Mouse (Mus musculus) liver, postnatal 0 days (tissue): ENCODE measurements around the gene Kcng1. TPM values are rescaled to one million over a fixed set of nuclear protein-coding genes. Genes with fewer than 3 reads are reported as not detected.

Experiments used
- ATAC-seq: fragments of 200-750 bp; cut with Nextera tagmentation; 2 replicates; pipeline ENCODE4 v1.8.0; 2017; ENCODE audit warnings: mild to moderate bottlenecking, moderate library complexity
- DNase-seq: peaks from one replicate; pipeline ENCODE4 v3.0.0-alpha.2; 2016
- H3K27ac ChIP-seq: fragments of 300-500 bp; sonication (generic); 2 replicates; pipeline ENCODE4 v1.5.1; 2014; ENCODE audit warnings: antibody characterized with exemption, moderate library complexity, mild to moderate bottlenecking, low read depth
- H3K27me3 ChIP-seq: fragments of 300-500 bp; sonication (generic); 2 replicates; pipeline ENCODE4 v1.6.1; 2014; ENCODE audit warnings: low read length, control low read depth, mixed read lengths; ENCODE audit not compliant: insufficient read depth
- H3K36me3 ChIP-seq: fragments of 300-500 bp; sonication (generic); replicated peaks from 2 replicates; pipeline ENCODE4 v1.6.1; 2014; ENCODE audit warnings: mild to moderate bottlenecking, control low read depth, low read length, moderate library complexity, mixed read lengths; ENCODE audit not compliant: insufficient read depth
- H3K4me1 ChIP-seq: fragments of 300-500 bp; sonication (generic); 2 replicates; pipeline ENCODE4 v1.6.1; 2014; ENCODE audit warnings: antibody characterized with exemption, mild to moderate bottlenecking, control low read depth; ENCODE audit not compliant: insufficient read depth
- H3K4me2 ChIP-seq: fragments of 300-500 bp; sonication (generic); 2 replicates; pipeline ENCODE4 v1.6.1; 2014; ENCODE audit warnings: low read depth, mild to moderate bottlenecking, low read length, moderate library complexity, mixed read lengths
- H3K4me3 ChIP-seq: fragments of 300-500 bp; sonication (generic); 2 replicates; pipeline ENCODE4 v1.5.1; 2014; ENCODE audit warnings: low read depth, low read length
- H3K9ac ChIP-seq: fragments of 300-500 bp; sonication (generic); replicated peaks from 2 replicates; pipeline ENCODE4 v1.6.1; 2014; ENCODE audit warnings: mild to moderate bottlenecking, moderate library complexity
- H3K9me3 ChIP-seq: fragments of 300-500 bp; sonication (generic); 2 replicates; pipeline ENCODE4 v1.6.1; 2016; ENCODE audit warnings: mild to moderate bottlenecking, control low read depth, low read length, mixed read lengths
- CTCF ChIP-seq: sonication (generic); IDR thresholded peaks from 2 replicates; pipeline ENCODE4 v1.5.1; 2016; ENCODE audit warnings: antibody characterized with exemption, low read depth
- EP300 ChIP-seq: IDR thresholded peaks from 2 replicates; pipeline ENCODE4 v1.6.1; 2016; ENCODE audit warnings: antibody characterized with exemption, low read depth, mild to moderate bottlenecking
- WGBS: fragments of 180-500 bp; shearing (Covaris S2); extraction: QIAGEN DNeasy Blood & Tissue Kit; methylation state at CpG from one replicate; pipeline ENCODE4 v1.1.7; 2014; ENCODE audit not compliant: insufficient replicate concordance; 5-methylcytosine and 5-hydroxymethylcytosine counted together
- polyA plus RNA-seq: library from polyadenylated mRNA; unstranded; fragments of >200 nt; fragmentation: Nextera tagmentation; extraction: Ambion mirVana; gene quantifications from 2 replicates; pipeline ENCODE4 v1.2.1, GENCODE M21; 2015

Gene Kcng1
- polyA plus RNA-seq, 1 experiment from 2014 or later = 0.07 TPM

DNA sequence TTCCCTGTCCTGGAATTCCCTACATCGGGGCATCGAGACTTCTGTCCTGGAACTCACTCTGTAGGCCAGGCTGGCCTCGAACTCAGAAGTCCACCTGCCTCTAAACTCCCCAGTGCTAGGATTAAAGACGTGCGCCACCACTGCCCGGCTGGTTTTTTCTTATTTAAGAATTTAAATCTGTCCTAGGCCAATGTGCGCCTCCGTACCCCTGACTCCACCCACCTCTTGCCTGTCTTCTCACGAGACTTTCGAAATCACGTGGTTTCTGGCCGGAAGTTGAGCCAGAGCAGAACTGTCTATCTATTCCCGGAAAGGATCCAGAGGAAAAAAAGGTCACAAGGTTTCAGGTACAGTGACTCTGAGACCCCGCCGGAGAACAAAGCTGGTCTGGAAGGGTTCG, 29.5 kb upstream of the Kcng1 start:
- H3K27me3 ChIP-seq = no peaks in the 10 kb centered on the region
- H3K4me2 ChIP-seq = no peak overlapping the region
- H3K9ac ChIP-seq = no peak overlapping the region
- H3K27ac ChIP-seq = no peak overlapping the region
- no peaks in the 10 kb centered on the region for H3K4me1 ChIP-seq
- no peak for TF ChIP-seq CTCF
- H3K36me3 ChIP-seq = no peaks in the 10 kb centered on the region
- no peak for ATAC-seq
- whole genome bisulfite sequencing = 72% methylated on average over 16 of the region's 16 CpGs
- no peak overlapping the region for H3K4me3 ChIP-seq
- DNase-seq = no peak
- H3K9me3 ChIP-seq = no peaks in the 10 kb centered on the region

DNA sequence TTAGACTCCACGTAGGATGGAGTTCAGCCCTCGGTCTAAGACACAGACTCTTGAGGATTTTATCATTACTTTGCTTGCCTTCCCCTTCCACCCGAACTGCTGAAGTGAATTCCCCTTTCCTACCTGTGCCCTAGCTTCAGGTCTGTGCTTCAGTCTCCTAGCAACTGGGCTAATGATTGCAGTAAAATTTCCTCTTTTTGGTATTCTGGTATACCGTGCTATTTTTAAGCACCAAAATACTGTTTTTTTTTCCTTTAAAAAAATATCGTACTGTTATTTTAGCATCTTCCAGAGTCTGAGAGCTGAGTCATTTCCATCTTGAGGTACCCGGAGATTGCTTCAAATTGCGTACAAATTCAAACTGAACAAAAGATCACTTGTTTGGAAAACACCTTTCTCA, 27.4 kb upstream of the Kcng1 start:
- TF ChIP-seq CTCF (no peak), EP300 (no peak)
- DNase-seq (no peak), ATAC-seq (no peak)
- Histone ChIP-seq H3K36me3 (no peaks in the 10 kb centered on the region), H3K27me3 (no peaks in the 10 kb centered on the region), H3K9me3 (no peaks in the 10 kb centered on the region), H3K4me2 (no peak overlapping the region), H3K4me1 (no peaks in the 10 kb centered on the region), H3K9ac (no peak overlapping the region), H3K4me3 (no peak overlapping the region), H3K27ac (no peak overlapping the region)
- WGBS = 39% methylated on average over 7 of the region's 7 CpGs

DNA sequence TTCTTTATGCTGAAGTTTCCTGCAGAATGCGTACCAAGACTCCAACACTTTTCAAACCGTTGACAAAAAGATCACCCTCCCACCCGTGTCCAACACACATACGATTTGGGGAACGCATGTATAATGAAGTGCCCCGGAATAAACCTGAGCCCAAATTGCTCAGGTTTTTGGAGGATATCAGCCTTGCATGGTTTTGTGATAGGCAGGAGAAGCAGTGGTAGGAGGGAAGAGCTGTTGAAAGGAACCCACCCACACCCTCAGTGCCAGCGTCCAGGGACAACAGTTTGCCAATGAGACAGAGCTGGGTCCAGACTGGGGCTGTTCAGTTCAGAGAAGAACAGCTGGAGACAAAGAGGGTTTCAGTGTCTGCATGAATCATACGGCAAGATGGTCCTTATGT, 18.1 kb upstream of the Kcng1 start:
- WGBS = 65% methylated on average over 8 of the region's 8 CpGs
- Histone ChIP-seq H3K4me2 (no peak overlapping the region), H3K27me3 (no peaks in the 10 kb centered on the region), H3K9ac (no peak overlapping the region), H3K4me1 (no peaks in the 10 kb centered on the region), H3K4me3 (no peak overlapping the region), H3K9me3 (no peaks in the 10 kb centered on the region), H3K27ac (no peak overlapping the region), H3K36me3 (no peaks in the 10 kb centered on the region)
- DNase-seq (no peak), ATAC-seq (no peak)
- TF ChIP-seq EP300 = no peak
- TF ChIP-seq CTCF = no peak

DNA sequence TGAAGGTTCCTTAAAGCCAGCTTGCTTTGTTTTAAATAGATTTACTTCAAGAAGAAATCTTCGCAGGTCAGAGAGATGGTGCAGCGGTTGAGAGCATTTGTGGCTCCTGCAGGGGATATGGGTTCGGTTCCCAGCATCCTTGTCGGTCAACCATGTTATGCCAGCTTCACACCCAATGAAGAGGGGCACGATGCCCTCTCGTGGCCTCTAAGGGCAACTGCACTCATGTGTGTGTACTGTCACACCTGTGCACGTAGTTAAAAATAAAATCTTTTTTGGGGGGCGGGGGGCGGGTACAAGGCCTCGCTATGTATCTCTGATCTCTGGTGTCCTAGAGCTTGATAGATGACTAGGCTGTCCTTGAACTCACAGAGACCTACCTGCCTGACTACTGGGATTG, 15.0 kb upstream of the Kcng1 start:
- WGBS = 82% methylated on average over 10 of the region's 10 CpGs
- ATAC-seq = no peak
- DNase-seq = no peak
- TF ChIP-seq CTCF (peak; percentile 32; the same call in 1 of the 2 replicates), EP300 (no peak)
- no peak overlapping the region for H3K4me2 ChIP-seq
- H3K4me1 ChIP-seq = no peaks in the 10 kb centered on the region
- H3K36me3 ChIP-seq = no peaks in the 10 kb centered on the region
- no peak overlapping the region for H3K9ac ChIP-seq
- no peaks in the 10 kb centered on the region for H3K9me3 ChIP-seq
- no peak overlapping the region for H3K27ac ChIP-seq
- H3K27me3 ChIP-seq = 0 out of 2 replicates have a peak, but pooled peaks cover 4% of the 10 kb centered on the region
- H3K4me3 ChIP-seq = no peak overlapping the region

DNA sequence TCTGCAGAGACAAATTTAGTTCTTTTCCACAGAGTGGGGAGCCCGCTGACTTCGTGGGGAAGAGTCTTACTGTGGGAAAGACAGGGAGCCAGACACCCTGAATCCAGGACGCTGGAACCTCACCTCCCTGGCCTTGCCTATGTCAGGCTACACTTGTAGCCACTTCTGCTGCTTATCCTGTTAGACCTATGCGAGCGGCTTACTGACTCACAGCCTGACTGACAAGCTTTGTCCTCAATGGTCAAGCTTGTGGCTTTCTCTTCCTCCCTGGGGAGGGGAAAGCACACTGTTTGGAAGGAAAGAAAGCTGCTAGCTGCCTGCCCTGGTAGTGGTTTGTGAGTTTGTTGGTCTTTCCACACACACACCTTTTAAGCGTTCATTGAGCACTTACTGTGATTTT, 11.0 kb upstream of the Kcng1 start:
- Histone ChIP-seq H3K36me3 (no peaks in the 10 kb centered on the region), H3K4me3 (no peak overlapping the region), H3K4me1 (no peaks in the 10 kb centered on the region), H3K4me2 (no peak overlapping the region), H3K27ac (no peak overlapping the region), H3K27me3 (0 out of 2 replicates have a peak, but pooled peaks cover 4% of the 10 kb centered on the region), H3K9me3 (peaks cover 5% of the 10 kb centered on the region; the same call in 1 of the 2 replicates), H3K9ac (no peak overlapping the region)
- TF ChIP-seq CTCF (no peak), EP300 (no peak)
- DNase-seq (no peak), ATAC-seq (no peak)
- WGBS = 14% methylated on average over 6 of the region's 6 CpGs

DNA sequence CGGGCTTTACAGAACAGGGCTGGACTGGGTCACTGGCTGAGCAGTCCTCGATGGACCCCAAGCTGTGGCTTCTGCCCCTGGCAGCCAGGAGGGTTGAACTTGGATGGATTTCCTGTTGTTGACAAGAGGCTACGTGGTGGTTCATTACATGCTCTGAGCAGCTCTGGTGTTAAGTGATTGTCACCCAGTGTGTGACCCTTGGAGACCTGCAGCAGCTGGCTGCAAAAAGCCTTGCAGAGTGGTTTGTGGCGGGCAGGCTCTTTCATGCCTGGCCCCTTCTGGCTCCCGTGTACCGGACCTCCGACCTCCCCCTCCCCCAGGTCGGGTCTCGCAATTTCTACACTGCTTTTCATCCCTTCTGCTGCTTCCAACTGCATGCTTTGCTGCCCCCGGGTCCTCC, 10.5 kb upstream of the Kcng1 start:
- Histone ChIP-seq H3K9ac (no peak overlapping the region), H3K9me3 (peaks cover 5% of the 10 kb centered on the region; the same call in 1 of the 2 replicates), H3K27ac (no peak overlapping the region), H3K27me3 (0 out of 2 replicates have a peak, but pooled peaks cover 4% of the 10 kb centered on the region), H3K4me1 (no peaks in the 10 kb centered on the region), H3K4me3 (no peak overlapping the region), H3K4me2 (no peak overlapping the region), H3K36me3 (no peaks in the 10 kb centered on the region)
- TF ChIP-seq CTCF (no peak), EP300 (no peak)
- no peak for DNase-seq
- no peak for ATAC-seq
- WGBS = 11% methylated on average over 10 of the region's 10 CpGs

DNA sequence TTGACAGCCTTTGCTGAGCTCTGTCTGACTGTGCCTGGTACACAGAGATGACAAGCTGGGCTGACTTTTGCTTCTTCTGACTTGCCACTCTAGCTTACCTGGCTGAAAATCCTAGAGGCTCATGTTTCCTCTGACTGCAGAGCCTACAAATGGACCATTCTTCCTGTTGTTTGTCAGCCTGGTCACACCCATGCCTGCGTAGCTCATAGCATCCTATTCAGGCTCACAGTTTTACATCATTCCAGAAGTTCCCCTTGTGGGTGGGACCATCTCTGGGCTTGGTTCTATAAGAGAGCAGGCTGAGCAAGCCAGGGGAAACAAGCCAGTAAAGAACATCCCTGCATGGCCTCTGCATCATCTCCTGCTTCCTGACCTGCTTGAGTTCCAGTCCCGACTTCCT, 8.3 kb upstream of the Kcng1 start:
- Histone ChIP-seq H3K4me2 (no peak overlapping the region), H3K27ac (no peak overlapping the region), H3K4me1 (no peaks in the 10 kb centered on the region), H3K4me3 (no peak overlapping the region), H3K36me3 (no peaks in the 10 kb centered on the region), H3K9ac (no peak overlapping the region), H3K27me3 (0 out of 2 replicates have a peak, but pooled peaks cover 4% of the 10 kb centered on the region), H3K9me3 (peaks cover 5% of the 10 kb centered on the region; the same call in 1 of the 2 replicates)
- DNase-seq (no peak), ATAC-seq (no peak)
- TF ChIP-seq CTCF (no peak), EP300 (no peak)
- 83% methylated on average over 2 of the region's 2 CpGs for WGBS
